Mouse (Mus musculus): ENCODE results near the gene Mup5.

DNA sequence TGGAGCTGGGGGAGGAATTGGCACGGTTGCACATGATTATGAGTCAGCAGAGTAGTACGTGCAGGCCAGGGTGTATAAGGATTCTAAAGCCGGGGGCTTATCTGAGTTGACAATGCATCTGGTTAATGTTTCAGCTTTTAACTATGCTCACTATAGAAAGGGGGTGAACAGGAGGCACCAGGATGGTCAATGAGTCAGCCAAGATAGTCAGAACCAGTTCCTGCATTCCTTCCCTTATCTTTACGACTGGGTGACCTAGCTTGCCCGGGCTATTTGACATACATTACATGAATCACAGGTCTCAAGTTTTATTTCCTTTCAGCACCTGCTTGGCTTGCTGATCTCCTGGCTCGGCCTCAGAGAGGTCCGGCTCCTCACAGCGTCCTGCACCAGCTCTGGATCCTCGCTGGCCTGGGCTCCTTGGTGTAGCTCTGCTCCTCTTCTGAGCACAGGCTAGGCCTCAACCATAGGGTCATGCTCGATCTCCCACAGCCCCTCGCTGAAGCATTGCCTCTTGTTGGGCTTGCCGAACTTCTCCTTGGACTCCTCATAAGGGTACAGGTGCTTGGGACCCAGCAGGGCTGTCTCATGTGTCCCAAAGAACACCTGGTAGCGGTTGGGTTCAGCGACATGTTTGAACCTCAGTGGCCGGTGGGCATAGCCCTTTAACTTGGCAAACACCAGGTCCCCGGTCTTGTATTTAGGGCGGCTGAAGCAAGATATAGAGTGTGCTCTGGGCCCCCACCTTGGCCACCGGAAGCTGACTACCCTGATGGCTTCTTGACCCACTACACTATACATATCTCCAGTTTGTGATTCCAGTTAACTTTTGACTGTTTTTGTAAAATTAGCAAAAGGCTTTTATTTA, 21.0 kb upstream of the Mup5 start:
- TF ChIP-seq CTCF (IDR thresholded peaks at IDR 0.05; ENCODE audit: borderline replicate concordance, extremely low read depth, insufficient read depth, insufficient read length) (no peak), POLR2A (IDR thresholded peaks at IDR 0.05; ENCODE audit: borderline replicate concordance, extremely low read depth, insufficient read depth, insufficient read length, poor library complexity, severe bottlenecking) (no peak)
